Mouse (Mus musculus): ENCODE measurements around the gene Lhx9. TPM values are rescaled to one million over a fixed set of nuclear protein-coding genes. Genes with fewer than 3 reads are reported as not detected.

Gene Lhx9
- polyA plus RNA-seq (2015; fragmentation: Nextera tagmentation; extraction: Ambion mirVana): not detected in 2 replicates

GRCm38 (mm10) chr1:138848511-138849109, at the start of gene Lhx9:
TSS of gene Lhx9 (minus strand) at chr1:138848577.
- no peak for DNase-seq (ENCODE audit: low spot score)

- no peak for DNase-seq (ENCODE audit: low spot score)
Observed at GRCm38 (mm10) chr1:138896088-138896487, 47.7 kb upstream of the Lhx9 start.

- DNase-seq (ENCODE audit: low spot score): no peak
Observed at GRCm38 (mm10) chr1:138877470-138878254, 29.3 kb upstream of the Lhx9 start.

- no peak for DNase-seq (ENCODE audit: low spot score)
Observed at GRCm38 (mm10) chr1:138876371-138877045, 28.1 kb upstream of the Lhx9 start.

GRCm38 (mm10) chr1:138856101-138856950, 7.9 kb upstream of the Lhx9 start, which contains the start of gene 2310009B15Rik:
TSS of gene 2310009B15Rik (minus strand) at chr1:138856852.
- DNase-seq (ENCODE audit: low spot score): peak; percentile 82

- no peak for DNase-seq (ENCODE audit: low spot score)
Observed at GRCm38 (mm10) chr1:138850823-138851222, 2.4 kb upstream of the Lhx9 start.

GRCm38 (mm10) chr1:138850161-138850539, 1.8 kb upstream of the Lhx9 start:
- no peak for DNase-seq (ENCODE audit: low spot score)

GRCm38 (mm10) chr1:138849531-138850160, 1.3 kb upstream of the Lhx9 start:
- no peak for DNase-seq (ENCODE audit: low spot score)

GRCm38 (mm10) chr1:138848026-138848425, 351 bp downstream of the Lhx9 start:
- DNase-seq (ENCODE audit: low spot score): no peak

GRCm38 (mm10) chr1:138847146-138847545, 1.2 kb downstream of the Lhx9 start:
- DNase-seq (ENCODE audit: low spot score): no peak

- no peak for DNase-seq (ENCODE audit: low spot score)
Observed at GRCm38 (mm10) chr1:138846581-138846980, 1.8 kb downstream of the Lhx9 start.

- peak; percentile 46 for DNase-seq (ENCODE audit: low spot score)
Observed at GRCm38 (mm10) chr1:138846131-138846530, 2.2 kb downstream of the Lhx9 start.

- DNase-seq (ENCODE audit: low spot score): no peak
Observed at GRCm38 (mm10) chr1:138845481-138845880, 2.9 kb downstream of the Lhx9 start.

GRCm38 (mm10) chr1:138844166-138844565, 4.2 kb downstream of the Lhx9 start:
- DNase-seq (ENCODE audit: low spot score): no peak

- no peak for DNase-seq (ENCODE audit: low spot score)
Observed at GRCm38 (mm10) chr1:138843361-138844091, 4.9 kb downstream of the Lhx9 start.

GRCm38 (mm10) chr1:138842756-138843155, 5.6 kb downstream of the Lhx9 start:
- DNase-seq (ENCODE audit: low spot score): no peak

GRCm38 (mm10) chr1:138842315-138842714, 6.1 kb downstream of the Lhx9 start:
- no peak for DNase-seq (ENCODE audit: low spot score)

GRCm38 (mm10) chr1:138841306-138842095, 6.9 kb downstream of the Lhx9 start:
- no peak for DNase-seq (ENCODE audit: low spot score)

Data from thymus, postnatal 0 days (tissue).